Mouse (Mus musculus): ENCODE measurements at regions not wholly inside any gene's neighbourhood (a gene's known extent, or its start where the extent isn't known, plus 50 kb on each side); places are given as distances from the start of the nearest gene placed in this dataset.

- TF ChIP-seq USF1 (IDR thresholded peaks at IDR 0.05; ENCODE audit: low read depth) (no peak), MAX (IDR thresholded peaks at IDR 0.05) (no peak), CTCF (IDR thresholded peaks at IDR 0.05; ENCODE audit: control insufficient read depth, insufficient read depth, insufficient read length) (peak; percentile 59), FOSL1 (IDR thresholded peaks at IDR 0.05; ENCODE audit: insufficient read depth, low read length, poor library complexity, severe bottlenecking) (no peak)
- Histone ChIP-seq H3K4me3 (ENCODE audit: insufficient read depth, poor library complexity, severe bottlenecking) (no peak overlapping the region), H3K79me2 (ENCODE audit: control insufficient read depth, insufficient read depth) (no peaks in the 10 kb centered on the region), H3K79me3 (ENCODE audit: low read depth) (no peaks in the 10 kb centered on the region), H3K36me3 (ENCODE audit: control insufficient read depth, insufficient read depth) (no peaks in the 10 kb centered on the region), H3ac (ENCODE audit: control insufficient read depth, insufficient read length, low read depth) (no peak overlapping the region), H3K27me3 (ENCODE audit: control insufficient read depth, insufficient read depth, insufficient read length) (no peaks in the 10 kb centered on the region)
Measured at GRCm38 (mm10) chr2:174932137-174933012, 77.7 kb upstream of the Gm14444 start.

GRCm38 (mm10) chr2:174933013-174933353, 77.1 kb upstream of the Gm14444 start:
- TF ChIP-seq MYOG (IDR thresholded peaks at IDR 0.05; ENCODE audit: control insufficient read depth, extremely low read depth, insufficient read length) = no peak
- TF ChIP-seq CTCF (IDR thresholded peaks at IDR 0.05; ENCODE audit: control insufficient read depth, insufficient read depth, insufficient read length) = no peak
- TF ChIP-seq MAX (IDR thresholded peaks at IDR 0.05) = no peak
- TF ChIP-seq FOSL1 (IDR thresholded peaks at IDR 0.05; ENCODE audit: insufficient read depth, low read length, poor library complexity, severe bottlenecking) = no peak
- no peak for TF ChIP-seq CEBPB (IDR thresholded peaks at IDR 0.05; ENCODE audit: low read depth)
- TF ChIP-seq MYOD1 (IDR thresholded peaks at IDR 0.05; ENCODE audit: control insufficient read depth, insufficient read length, low read depth) = no peak
- no peak for TF ChIP-seq USF1 (IDR thresholded peaks at IDR 0.05; ENCODE audit: low read depth)
- no peak overlapping the region for H3ac ChIP-seq (ENCODE audit: control insufficient read depth, insufficient read length, low read depth)
- no peaks in the 10 kb centered on the region for H3K79me3 ChIP-seq (ENCODE audit: low read depth)
- no peaks in the 10 kb centered on the region for H3K36me3 ChIP-seq (ENCODE audit: control insufficient read depth, insufficient read depth)
- no peak overlapping the region for H3K4me3 ChIP-seq (ENCODE audit: insufficient read depth, poor library complexity, severe bottlenecking)
- H3K27me3 ChIP-seq (ENCODE audit: control insufficient read depth, insufficient read depth, insufficient read length) = no peaks in the 10 kb centered on the region
- H3K79me2 ChIP-seq (ENCODE audit: control insufficient read depth, insufficient read depth) = no peaks in the 10 kb centered on the region

- no peaks in the 10 kb centered on the region for H3K79me2 ChIP-seq (ENCODE audit: control insufficient read depth, insufficient read depth)
- H3K27me3 ChIP-seq (ENCODE audit: control insufficient read depth, insufficient read depth, insufficient read length) = no peaks in the 10 kb centered on the region
- TF ChIP-seq MYOG (IDR thresholded peaks at IDR 0.05; ENCODE audit: control insufficient read depth, extremely low read depth, insufficient read length) (no peak), FOSL1 (IDR thresholded peaks at IDR 0.05; ENCODE audit: insufficient read depth, low read length, poor library complexity, severe bottlenecking) (no peak), MYOD1 (IDR thresholded peaks at IDR 0.05; ENCODE audit: control insufficient read depth, insufficient read length, low read depth) (no peak), USF1 (IDR thresholded peaks at IDR 0.05; ENCODE audit: low read depth) (no peak), CTCF (IDR thresholded peaks at IDR 0.05; ENCODE audit: control insufficient read depth, insufficient read depth, insufficient read length) (no peak), CEBPB (IDR thresholded peaks at IDR 0.05; ENCODE audit: low read depth) (no peak), MAX (IDR thresholded peaks at IDR 0.05) (no peak)
- H3K79me3 ChIP-seq (ENCODE audit: low read depth) = no peaks in the 10 kb centered on the region
- H3K36me3 ChIP-seq (ENCODE audit: control insufficient read depth, insufficient read depth) = no peaks in the 10 kb centered on the region
- H3ac ChIP-seq (ENCODE audit: control insufficient read depth, insufficient read length, low read depth) = no peak overlapping the region
- no peak overlapping the region for H3K4me3 ChIP-seq (ENCODE audit: insufficient read depth, poor library complexity, severe bottlenecking)
Measured at GRCm38 (mm10) chr2:174936665-174937064, 73.4 kb upstream of the Gm14444 start.

- no peak overlapping the region for H3ac ChIP-seq (ENCODE audit: control insufficient read depth, insufficient read length, low read depth)
- no peaks in the 10 kb centered on the region for H3K36me3 ChIP-seq (ENCODE audit: control insufficient read depth, insufficient read depth)
- no peak for TF ChIP-seq CEBPB (IDR thresholded peaks at IDR 0.05; ENCODE audit: low read depth)
- no peak for TF ChIP-seq CTCF (IDR thresholded peaks at IDR 0.05; ENCODE audit: control insufficient read depth, insufficient read depth, insufficient read length)
- no peak for TF ChIP-seq MYOD1 (IDR thresholded peaks at IDR 0.05; ENCODE audit: control insufficient read depth, insufficient read length, low read depth)
- TF ChIP-seq MYOG (IDR thresholded peaks at IDR 0.05; ENCODE audit: control insufficient read depth, extremely low read depth, insufficient read length) = no peak
- TF ChIP-seq FOSL1 (IDR thresholded peaks at IDR 0.05; ENCODE audit: insufficient read depth, low read length, poor library complexity, severe bottlenecking) = no peak
- TF ChIP-seq MAX (IDR thresholded peaks at IDR 0.05) = no peak
- no peak for TF ChIP-seq USF1 (IDR thresholded peaks at IDR 0.05; ENCODE audit: low read depth)
- H3K27me3 ChIP-seq (ENCODE audit: control insufficient read depth, insufficient read depth, insufficient read length) = no peaks in the 10 kb centered on the region
- no peak overlapping the region for H3K4me3 ChIP-seq (ENCODE audit: insufficient read depth, poor library complexity, severe bottlenecking)
- no peaks in the 10 kb centered on the region for H3K79me3 ChIP-seq (ENCODE audit: low read depth)
- H3K79me2 ChIP-seq (ENCODE audit: control insufficient read depth, insufficient read depth) = no peaks in the 10 kb centered on the region
Measured at GRCm38 (mm10) chr2:174937930-174938329, 72.1 kb upstream of the Gm14444 start.

GRCm38 (mm10) chr2:174942221-174942620, 67.8 kb upstream of the Gm14444 start:
- TF ChIP-seq MAX (IDR thresholded peaks at IDR 0.05) = no peak
- no peak for TF ChIP-seq CTCF (IDR thresholded peaks at IDR 0.05; ENCODE audit: control insufficient read depth, insufficient read depth, insufficient read length)
- no peak for TF ChIP-seq MYOD1 (IDR thresholded peaks at IDR 0.05; ENCODE audit: control insufficient read depth, insufficient read length, low read depth)
- no peak for TF ChIP-seq USF1 (IDR thresholded peaks at IDR 0.05; ENCODE audit: low read depth)
- TF ChIP-seq FOSL1 (IDR thresholded peaks at IDR 0.05; ENCODE audit: insufficient read depth, low read length, poor library complexity, severe bottlenecking) = no peak
- TF ChIP-seq CEBPB (IDR thresholded peaks at IDR 0.05; ENCODE audit: low read depth) = no peak
- TF ChIP-seq MYOG (IDR thresholded peaks at IDR 0.05; ENCODE audit: control insufficient read depth, extremely low read depth, insufficient read length) = no peak
- Histone ChIP-seq H3ac (ENCODE audit: control insufficient read depth, insufficient read length, low read depth) (no peak overlapping the region), H3K27me3 (ENCODE audit: control insufficient read depth, insufficient read depth, insufficient read length) (no peaks in the 10 kb centered on the region), H3K79me3 (ENCODE audit: low read depth) (no peaks in the 10 kb centered on the region), H3K4me3 (ENCODE audit: insufficient read depth, poor library complexity, severe bottlenecking) (no peak overlapping the region), H3K79me2 (ENCODE audit: control insufficient read depth, insufficient read depth) (no peaks in the 10 kb centered on the region), H3K36me3 (ENCODE audit: control insufficient read depth, insufficient read depth) (no peaks in the 10 kb centered on the region)

Data from C2C12 (cell line).